Mouse (Mus musculus): ENCODE data around the gene Pip5k1b. TPM values are rescaled to one million over a fixed set of nuclear protein-coding genes. Genes with fewer than 3 reads are reported as not detected.

The Pip5k1b gene
- polyA plus RNA-seq, 1 experiment from 2014 or later, result 1.6 TPM

DNA sequence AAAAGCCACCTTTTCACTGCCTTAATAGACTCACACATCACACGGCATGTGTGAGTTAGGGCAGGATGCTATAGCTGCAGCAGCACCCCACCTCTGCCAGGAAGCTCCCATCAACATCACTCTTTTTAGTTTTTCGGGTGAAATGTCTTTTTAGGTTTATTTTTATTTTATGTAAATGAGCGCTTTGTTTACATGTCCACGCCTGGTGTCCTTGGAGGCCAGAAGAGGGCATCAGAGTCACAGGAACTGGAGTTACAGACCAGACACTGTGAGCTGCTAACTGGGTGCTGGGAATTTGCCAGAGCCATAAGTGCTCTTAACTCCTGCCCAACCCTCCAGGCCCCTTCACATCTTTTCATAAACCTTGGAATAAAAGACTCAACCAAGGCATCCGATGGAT, 249.3 kb downstream of the Pip5k1b start:
- ATAC-seq (replicated peaks; ENCODE audit: insufficient number of reproducible peaks, low FRiP score, low TSS enrichment, low read depth), result no peak
- Histone ChIP-seq H3K9me3 (replicated peaks; ENCODE audit: control insufficient read depth, low read length) (no peaks in the 10 kb centered on the region), H3K4me1 (ENCODE audit: control insufficient read depth, insufficient read depth, low read length) (no peaks in the 10 kb centered on the region), H3K4me2 (ENCODE audit: low read depth, low read length) (no peak overlapping the region), H3K9ac (replicated peaks; ENCODE audit: low read length) (no peak overlapping the region), H3K36me3 (replicated peaks; ENCODE audit: control insufficient read depth, insufficient read depth, low read depth, low read length) (no peaks in the 10 kb centered on the region), H3K27ac (replicated peaks; ENCODE audit: low read depth, low read length) (no peak overlapping the region), H3K4me3 (ENCODE audit: low read depth, low read length) (no peak overlapping the region), H3K27me3 (ENCODE audit: control insufficient read depth, insufficient read depth, low read length) (no peaks in the 10 kb centered on the region; the same call in 1 of the 2 replicates)
- DNase-seq (ENCODE audit: low spot score), result no peak
- WGBS, result 92% methylated on average over 5 of the region's 5 CpGs

DNA sequence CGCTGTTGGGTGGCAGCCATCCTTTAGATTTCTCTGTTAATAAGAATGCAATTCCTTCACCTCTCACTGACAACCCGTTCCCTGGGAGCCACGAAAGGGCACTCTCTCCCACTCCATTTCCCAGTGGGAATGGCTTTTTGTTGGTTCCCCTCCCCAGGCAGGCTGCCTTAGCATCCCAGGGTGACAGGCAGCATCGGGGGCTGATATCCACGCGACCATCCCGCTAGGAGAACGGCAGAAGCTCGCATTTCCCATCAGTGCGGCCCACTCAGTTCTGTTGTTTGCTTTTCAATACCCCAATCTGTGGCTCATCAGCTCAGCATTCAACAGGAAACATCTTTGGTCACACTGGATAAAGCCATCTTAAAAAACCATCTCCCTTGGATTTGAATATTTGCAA, 253.5 kb downstream of the Pip5k1b start:
- H3K9ac ChIP-seq (replicated peaks; ENCODE audit: low read length), result no peak overlapping the region
- no peaks in the 10 kb centered on the region for H3K4me1 ChIP-seq (ENCODE audit: control insufficient read depth, insufficient read depth, low read length)
- H3K4me3 ChIP-seq (ENCODE audit: low read depth, low read length), result no peak overlapping the region
- no peaks in the 10 kb centered on the region for H3K9me3 ChIP-seq (replicated peaks; ENCODE audit: control insufficient read depth, low read length)
- H3K27me3 ChIP-seq (ENCODE audit: control insufficient read depth, insufficient read depth, low read length), result no peaks in the 10 kb centered on the region; the same call in 1 of the 2 replicates
- H3K36me3 ChIP-seq (replicated peaks; ENCODE audit: control insufficient read depth, insufficient read depth, low read depth, low read length), result no peaks in the 10 kb centered on the region
- WGBS, result 51% methylated on average over 10 of the region's 10 CpGs
- H3K4me2 ChIP-seq (ENCODE audit: low read depth, low read length), result no peak overlapping the region
- no peak for ATAC-seq (replicated peaks; ENCODE audit: insufficient number of reproducible peaks, low FRiP score, low TSS enrichment, low read depth)
- H3K27ac ChIP-seq (replicated peaks; ENCODE audit: low read depth, low read length), result no peak overlapping the region
- no peak for DNase-seq (ENCODE audit: low spot score)

DNA sequence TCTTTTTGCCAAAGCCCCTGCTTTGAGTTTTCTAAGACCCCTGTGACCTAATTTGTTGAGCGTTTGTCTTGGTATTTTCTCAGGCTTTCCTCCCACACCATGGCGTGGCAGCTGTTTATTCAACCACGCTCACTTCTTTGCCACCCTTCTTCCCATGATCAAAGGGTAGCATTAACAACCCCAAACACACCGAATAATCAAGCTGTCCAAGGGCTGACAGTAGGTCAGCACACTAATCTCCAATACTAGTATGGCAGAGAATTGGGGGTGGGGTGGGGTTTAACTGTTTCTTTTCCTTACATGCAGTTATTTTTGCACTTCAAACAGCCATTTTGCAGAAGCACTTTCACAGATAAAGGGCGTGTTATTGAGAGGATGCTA, 253.9 kb downstream of the Pip5k1b start:
- 24% methylated on average over 5 of the region's 5 CpGs for WGBS
- H3K4me1 ChIP-seq (ENCODE audit: control insufficient read depth, insufficient read depth, low read length), result no peaks in the 10 kb centered on the region
- H3K27me3 ChIP-seq (ENCODE audit: control insufficient read depth, insufficient read depth, low read length), result no peaks in the 10 kb centered on the region; the same call in 1 of the 2 replicates
- H3K27ac ChIP-seq (replicated peaks; ENCODE audit: low read depth, low read length), result no peak overlapping the region
- no peak overlapping the region for H3K9ac ChIP-seq (replicated peaks; ENCODE audit: low read length)
- no peak overlapping the region for H3K4me3 ChIP-seq (ENCODE audit: low read depth, low read length)
- H3K9me3 ChIP-seq (replicated peaks; ENCODE audit: control insufficient read depth, low read length), result no peaks in the 10 kb centered on the region
- no peaks in the 10 kb centered on the region for H3K36me3 ChIP-seq (replicated peaks; ENCODE audit: control insufficient read depth, insufficient read depth, low read depth, low read length)
- H3K4me2 ChIP-seq (ENCODE audit: low read depth, low read length), result no peak overlapping the region
- ATAC-seq (replicated peaks; ENCODE audit: insufficient number of reproducible peaks, low FRiP score, low TSS enrichment, low read depth) (no peak; the same call in 1 of the 2 replicates), DNase-seq (ENCODE audit: low spot score) (no peak)

DNA sequence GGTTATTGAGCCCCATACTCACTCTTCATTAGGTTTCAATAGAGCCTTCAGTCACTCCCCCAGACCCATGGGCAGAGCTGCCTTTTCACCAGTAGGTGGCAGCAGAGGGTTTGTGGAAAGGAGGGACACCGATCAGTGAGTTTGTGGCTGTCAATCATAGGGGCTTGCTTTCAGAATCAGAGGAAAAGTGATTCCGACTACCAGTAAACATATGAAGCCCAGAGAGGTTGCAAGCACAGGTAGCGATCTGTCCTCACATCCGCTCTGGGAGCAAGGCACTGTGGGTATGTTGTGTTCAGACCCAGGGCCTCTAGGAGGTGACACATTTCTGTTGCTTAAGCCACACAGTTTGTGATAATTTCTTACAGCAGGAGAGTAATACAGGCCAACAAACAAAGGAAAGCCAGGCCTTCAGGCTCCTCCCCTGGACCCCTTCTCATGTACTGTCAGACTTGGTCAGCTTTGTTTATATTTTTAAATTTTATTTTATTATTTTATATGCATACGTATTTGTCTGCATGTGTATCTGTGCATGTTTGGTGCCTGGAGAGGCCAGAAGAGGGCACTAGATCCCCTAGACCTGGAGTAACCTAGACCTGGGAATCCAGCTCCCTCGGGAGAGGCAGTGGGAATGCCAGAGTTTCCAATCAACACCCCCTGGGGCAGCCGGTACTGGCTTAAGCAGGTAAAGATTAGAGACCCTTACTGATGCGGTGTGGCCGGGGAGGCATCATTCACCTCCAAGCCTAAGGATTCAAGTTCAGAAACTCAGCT, 254.5 kb downstream of the Pip5k1b start:
- no peaks in the 10 kb centered on the region for H3K4me1 ChIP-seq (ENCODE audit: control insufficient read depth, insufficient read depth, low read length)
- WGBS, result 5% methylated on average over 9 of the region's 9 CpGs
- no peak overlapping the region; the same call in 1 of the 2 replicates for H3K9ac ChIP-seq (replicated peaks; ENCODE audit: low read length)
- no peaks in the 10 kb centered on the region for H3K9me3 ChIP-seq (replicated peaks; ENCODE audit: control insufficient read depth, low read length)
- H3K27me3 ChIP-seq (ENCODE audit: control insufficient read depth, insufficient read depth, low read length), result no peaks in the 10 kb centered on the region; the same call in 1 of the 2 replicates
- no peaks in the 10 kb centered on the region for H3K36me3 ChIP-seq (replicated peaks; ENCODE audit: control insufficient read depth, insufficient read depth, low read depth, low read length)
- DNase-seq (ENCODE audit: low spot score) (peak; percentile 91), ATAC-seq (replicated peaks; ENCODE audit: insufficient number of reproducible peaks, low FRiP score, low TSS enrichment, low read depth) (peak; percentile 81)
- peak overlapping the region; percentile 26 for H3K4me2 ChIP-seq (ENCODE audit: low read depth, low read length)
- no peak overlapping the region for H3K27ac ChIP-seq (replicated peaks; ENCODE audit: low read depth, low read length)
- H3K4me3 ChIP-seq (ENCODE audit: low read depth, low read length), result peak overlapping the region; percentile 13; the same call in 1 of the 2 replicates

DNA sequence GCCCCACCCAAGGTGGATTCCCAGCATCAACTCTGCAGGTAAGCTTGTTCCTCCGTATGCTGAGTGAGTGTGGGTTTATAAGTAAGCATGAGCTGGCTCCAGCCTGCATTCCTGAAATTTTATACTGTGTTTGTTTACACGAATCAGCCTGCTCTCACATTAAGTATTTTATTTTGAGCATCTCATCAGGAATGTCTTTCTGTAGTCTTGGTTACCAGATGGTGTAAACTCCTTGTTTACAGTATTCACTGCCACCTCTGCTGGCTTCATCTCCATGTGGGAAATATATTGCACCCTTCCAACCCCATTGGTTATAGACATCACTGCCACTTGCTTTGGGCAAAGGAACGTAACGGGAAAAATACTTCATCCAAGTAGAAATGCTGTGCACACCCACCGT, 262.1 kb downstream of the Pip5k1b start:
- Histone ChIP-seq H3K27me3 (ENCODE audit: control insufficient read depth, insufficient read depth, low read length) (no peaks in the 10 kb centered on the region), H3K4me3 (ENCODE audit: low read depth, low read length) (no peak overlapping the region), H3K9me3 (replicated peaks; ENCODE audit: control insufficient read depth, low read length) (no peaks in the 10 kb centered on the region), H3K27ac (replicated peaks; ENCODE audit: low read depth, low read length) (no peak overlapping the region), H3K4me2 (ENCODE audit: low read depth, low read length) (no peak overlapping the region), H3K36me3 (replicated peaks; ENCODE audit: control insufficient read depth, insufficient read depth, low read depth, low read length) (no peaks in the 10 kb centered on the region), H3K9ac (replicated peaks; ENCODE audit: low read length) (no peak overlapping the region), H3K4me1 (ENCODE audit: control insufficient read depth, insufficient read depth, low read length) (no peaks in the 10 kb centered on the region; the same call in 1 of the 2 replicates)
- 81% methylated on average over 5 of the region's 5 CpGs for WGBS
- ATAC-seq (replicated peaks; ENCODE audit: insufficient number of reproducible peaks, low FRiP score, low TSS enrichment, low read depth) (no peak), DNase-seq (ENCODE audit: low spot score) (no peak)

DNA sequence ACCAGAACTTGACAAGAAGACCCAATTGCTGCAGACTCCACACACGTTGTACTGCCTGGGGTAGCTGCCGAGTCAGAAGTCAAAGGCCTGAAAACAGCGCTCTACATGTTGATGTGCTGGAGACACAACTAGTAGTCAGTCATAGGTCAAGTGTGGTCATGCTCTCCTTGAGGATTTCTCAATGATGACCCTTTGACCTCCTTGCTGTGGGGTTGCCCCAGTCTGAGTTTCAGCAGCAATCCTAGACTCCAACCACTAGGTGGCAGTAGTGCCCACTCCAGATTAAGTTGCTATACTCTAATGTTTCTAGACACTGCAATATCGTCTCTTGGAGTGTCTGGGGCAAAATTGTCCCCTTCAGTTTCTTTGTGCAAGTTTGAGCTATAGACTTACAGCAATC, 271.5 kb downstream of the Pip5k1b start:
- DNase-seq (ENCODE audit: low spot score), result peak; percentile 75
- no peak overlapping the region for H3K9ac ChIP-seq (replicated peaks; ENCODE audit: low read length)
- no peaks in the 10 kb centered on the region for H3K9me3 ChIP-seq (replicated peaks; ENCODE audit: control insufficient read depth, low read length)
- peaks cover 3% of the 10 kb centered on the region; the same call in 1 of the 2 replicates for H3K27me3 ChIP-seq (ENCODE audit: control insufficient read depth, insufficient read depth, low read length)
- H3K4me2 ChIP-seq (ENCODE audit: low read depth, low read length), result no peak overlapping the region
- 55% methylated on average over 4 of the region's 4 CpGs for WGBS
- H3K4me1 ChIP-seq (ENCODE audit: control insufficient read depth, insufficient read depth, low read length), result no peaks in the 10 kb centered on the region
- no peak for ATAC-seq (replicated peaks; ENCODE audit: insufficient number of reproducible peaks, low FRiP score, low TSS enrichment, low read depth)
- H3K4me3 ChIP-seq (ENCODE audit: low read depth, low read length), result no peak overlapping the region
- no peak overlapping the region for H3K27ac ChIP-seq (replicated peaks; ENCODE audit: low read depth, low read length)
- H3K36me3 ChIP-seq (replicated peaks; ENCODE audit: control insufficient read depth, insufficient read depth, low read depth, low read length), result no peaks in the 10 kb centered on the region

DNA sequence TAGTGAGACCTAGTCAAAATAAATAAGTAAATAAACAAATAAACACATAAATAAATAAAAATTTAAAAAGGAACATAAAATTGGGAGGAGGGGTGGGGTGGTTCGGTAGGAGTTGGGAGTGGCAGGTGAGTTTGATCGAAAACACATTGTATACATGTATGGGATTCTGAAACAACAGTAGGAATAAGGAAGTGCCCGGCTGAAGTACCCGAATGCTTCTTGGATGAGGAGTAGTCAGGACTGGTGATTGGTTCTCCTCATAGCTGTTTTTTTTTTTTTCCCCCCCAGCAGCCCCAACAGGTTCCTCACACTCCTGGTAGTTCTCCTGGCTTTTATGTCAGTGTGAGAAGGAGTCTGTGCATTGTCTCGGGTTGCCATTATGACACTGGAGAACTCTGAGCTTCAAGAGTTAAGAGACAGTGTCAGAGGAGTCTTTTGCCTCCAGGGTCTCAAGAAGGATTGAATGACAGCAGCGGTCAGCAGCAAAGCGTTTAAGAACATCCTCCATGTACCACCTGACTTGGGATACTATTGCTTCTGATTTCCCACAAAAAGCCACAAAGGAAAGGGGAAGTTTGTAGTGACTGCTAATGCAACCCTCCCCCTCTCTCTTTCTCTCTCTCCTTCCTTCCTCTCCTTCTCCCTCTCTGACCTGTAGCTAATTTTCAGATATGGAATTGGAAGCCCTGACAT, 274.2 kb downstream of the Pip5k1b start:
- whole genome bisulfite sequencing, result 63% methylated on average over 7 of the region's 7 CpGs
- DNase-seq (ENCODE audit: low spot score) (no peak), ATAC-seq (replicated peaks; ENCODE audit: insufficient number of reproducible peaks, low FRiP score, low TSS enrichment, low read depth) (no peak)
- Histone ChIP-seq H3K27me3 (ENCODE audit: control insufficient read depth, insufficient read depth, low read length) (no peaks in the 10 kb centered on the region), H3K27ac (replicated peaks; ENCODE audit: low read depth, low read length) (no peak overlapping the region), H3K36me3 (replicated peaks; ENCODE audit: control insufficient read depth, insufficient read depth, low read depth, low read length) (no peaks in the 10 kb centered on the region), H3K4me3 (ENCODE audit: low read depth, low read length) (no peak overlapping the region; the same call in 1 of the 2 replicates), H3K9me3 (replicated peaks; ENCODE audit: control insufficient read depth, low read length) (no peaks in the 10 kb centered on the region), H3K4me1 (ENCODE audit: control insufficient read depth, insufficient read depth, low read length) (no peaks in the 10 kb centered on the region), H3K4me2 (ENCODE audit: low read depth, low read length) (no peak overlapping the region), H3K9ac (replicated peaks; ENCODE audit: low read length) (no peak overlapping the region)

Measured in embryonic facial prominence, embryonic 11.5 days (tissue).